Mouse (Mus musculus): ENCODE measurements at regions not wholly inside any gene's neighbourhood (a gene's known extent, or its start where the extent isn't known, plus 50 kb on each side); places are given as distances from the start of the nearest gene placed in this dataset.
A peak's percentile ranks its signal among the peaks of the same experiment; 100 is the strongest.

GRCm38 (mm10) chr9:53045788-53046187, 202.1 kb downstream of the Ddx10 start:
- H3K27me3 ChIP-seq (replicated peaks): peaks cover 4% of the 10 kb centered on the region
- no peaks in the 10 kb centered on the region for H3K9me3 ChIP-seq
- H3K4me3 ChIP-seq (replicated peaks): no peak overlapping the region
- TF ChIP-seq FLI1 (IDR thresholded peaks at IDR 0.05; ENCODE audit: low read length): no peak
- peaks cover 6% of the 10 kb centered on the region; the same call in 1 of the 2 replicates for H3K4me1 ChIP-seq
- H3K36me3 ChIP-seq (replicated peaks; ENCODE audit: low read length): no peaks in the 10 kb centered on the region

GRCm38 (mm10) chr9:53033797-53034196, 214.1 kb downstream of the Ddx10 start:
- Histone ChIP-seq H3K36me3 (replicated peaks; ENCODE audit: low read length) (no peaks in the 10 kb centered on the region), H3K4me3 (replicated peaks) (no peak overlapping the region), H3K9me3 (no peaks in the 10 kb centered on the region), H3K27me3 (replicated peaks) (peaks cover 4% of the 10 kb centered on the region), H3K4me1 (peaks cover 12% of the 10 kb centered on the region)
- no peak for TF ChIP-seq GATA1 (IDR thresholded peaks at IDR 0.05; ENCODE audit: borderline replicate concordance, low read length)
- no peak for TF ChIP-seq FLI1 (IDR thresholded peaks at IDR 0.05; ENCODE audit: low read length)

GRCm38 (mm10) chr9:53022096-53022495, 225.8 kb downstream of the Ddx10 start:
- no peak for TF ChIP-seq GATA1 (IDR thresholded peaks at IDR 0.05; ENCODE audit: borderline replicate concordance, low read length)
- TF ChIP-seq FLI1 (IDR thresholded peaks at IDR 0.05; ENCODE audit: low read length): no peak
- no peak overlapping the region for H3K4me3 ChIP-seq (replicated peaks)
- no peaks in the 10 kb centered on the region for H3K36me3 ChIP-seq (replicated peaks; ENCODE audit: low read length)
- peaks cover 3% of the 10 kb centered on the region; the same call in 1 of the 2 replicates for H3K9me3 ChIP-seq
- peaks cover 5% of the 10 kb centered on the region for H3K27me3 ChIP-seq (replicated peaks)
- no peaks in the 10 kb centered on the region for H3K4me1 ChIP-seq

- Histone ChIP-seq H3K4me3 (replicated peaks) (peak overlapping the region; percentile 50), H3K27me3 (replicated peaks) (no peaks in the 10 kb centered on the region), H3K4me1 (no peaks in the 10 kb centered on the region), H3K36me3 (replicated peaks; ENCODE audit: low read length) (no peaks in the 10 kb centered on the region), H3K9me3 (peaks cover 32% of the 10 kb centered on the region)
- no peak for TF ChIP-seq FLI1 (IDR thresholded peaks at IDR 0.05; ENCODE audit: low read length)
Measured at GRCm38 (mm10) chr9:53010741-53011140, 237.1 kb downstream of the Ddx10 start.

GRCm38 (mm10) chr9:53007395-53007794, 240.5 kb downstream of the Ddx10 start:
- Histone ChIP-seq H3K4me3 (replicated peaks) (no peak overlapping the region), H3K36me3 (replicated peaks; ENCODE audit: low read length) (no peaks in the 10 kb centered on the region), H3K27me3 (replicated peaks) (no peaks in the 10 kb centered on the region), H3K4me1 (no peaks in the 10 kb centered on the region), H3K9me3 (peaks cover 28% of the 10 kb centered on the region)
- TF ChIP-seq FLI1 (IDR thresholded peaks at IDR 0.05; ENCODE audit: low read length) (no peak), GATA1 (IDR thresholded peaks at IDR 0.05; ENCODE audit: borderline replicate concordance, low read length) (no peak)

- no peaks in the 10 kb centered on the region for H3K4me1 ChIP-seq
- H3K36me3 ChIP-seq (replicated peaks; ENCODE audit: low read length): no peaks in the 10 kb centered on the region
- no peak overlapping the region for H3K4me3 ChIP-seq (replicated peaks)
- H3K27me3 ChIP-seq (replicated peaks): no peaks in the 10 kb centered on the region
- H3K9me3 ChIP-seq: peaks cover 26% of the 10 kb centered on the region
- TF ChIP-seq GATA1 (IDR thresholded peaks at IDR 0.05; ENCODE audit: borderline replicate concordance, low read length) (no peak), FLI1 (IDR thresholded peaks at IDR 0.05; ENCODE audit: low read length) (no peak)
Measured at GRCm38 (mm10) chr9:53006085-53006484, 241.8 kb downstream of the Ddx10 start.

GRCm38 (mm10) chr9:53004253-53004978, 243.4 kb downstream of the Ddx10 start:
- no peaks in the 10 kb centered on the region for H3K4me1 ChIP-seq
- H3K4me3 ChIP-seq (replicated peaks): no peak overlapping the region
- H3K36me3 ChIP-seq (replicated peaks; ENCODE audit: low read length): no peaks in the 10 kb centered on the region
- H3K27me3 ChIP-seq (replicated peaks): peaks cover 2% of the 10 kb centered on the region
- peaks cover 10% of the 10 kb centered on the region for H3K9me3 ChIP-seq
- TF ChIP-seq GATA1 (IDR thresholded peaks at IDR 0.05; ENCODE audit: borderline replicate concordance, low read length) (no peak), FLI1 (IDR thresholded peaks at IDR 0.05; ENCODE audit: low read length) (no peak)

- TF ChIP-seq GATA1 (IDR thresholded peaks at IDR 0.05; ENCODE audit: borderline replicate concordance, low read length): no peak
- no peak for TF ChIP-seq FLI1 (IDR thresholded peaks at IDR 0.05; ENCODE audit: low read length)
Measured at GRCm38 (mm10) chr9:52976041-52976440, 271.8 kb downstream of the Ddx10 start.

GRCm38 (mm10) chr9:52965631-52966030, 282.2 kb downstream of the Ddx10 start:
- H3K36me3 ChIP-seq (replicated peaks; ENCODE audit: low read length): no peaks in the 10 kb centered on the region
- no peaks in the 10 kb centered on the region for H3K27me3 ChIP-seq (replicated peaks)
- no peaks in the 10 kb centered on the region for H3K9me3 ChIP-seq
- TF ChIP-seq FLI1 (IDR thresholded peaks at IDR 0.05; ENCODE audit: low read length) (no peak), GATA1 (IDR thresholded peaks at IDR 0.05; ENCODE audit: borderline replicate concordance, low read length) (no peak)
- no peaks in the 10 kb centered on the region for H3K4me1 ChIP-seq
- no peak overlapping the region for H3K4me3 ChIP-seq (replicated peaks)

More at GRCm38 (mm10) chr9:52976041-52976440, 271.8 kb downstream of the Ddx10 start:
- no peak overlapping the region for H3K4me3 ChIP-seq (replicated peaks)
- peaks cover 7% of the 10 kb centered on the region for H3K27me3 ChIP-seq (replicated peaks)
- H3K9me3 ChIP-seq: no peaks in the 10 kb centered on the region
- no peaks in the 10 kb centered on the region for H3K4me1 ChIP-seq
- H3K36me3 ChIP-seq (replicated peaks; ENCODE audit: low read length): no peaks in the 10 kb centered on the region

GRCm38 (mm10) chr9:52959668-52960067, 280.1 kb upstream of the AI593442 start:
- no peaks in the 10 kb centered on the region for H3K27me3 ChIP-seq (replicated peaks)
- H3K4me1 ChIP-seq: no peaks in the 10 kb centered on the region
- H3K4me3 ChIP-seq (replicated peaks): no peak overlapping the region
- TF ChIP-seq FLI1 (IDR thresholded peaks at IDR 0.05; ENCODE audit: low read length): no peak
- no peak for TF ChIP-seq GATA1 (IDR thresholded peaks at IDR 0.05; ENCODE audit: borderline replicate concordance, low read length)
- H3K9me3 ChIP-seq: no peaks in the 10 kb centered on the region
- H3K36me3 ChIP-seq (replicated peaks; ENCODE audit: low read length): no peaks in the 10 kb centered on the region

Data from megakaryocyte, embryonic 14.5 days (primary cell).